Mouse (Mus musculus) liver, embryonic 12.5 days (tissue): ENCODE measurements around the gene Fdx1l. TPM values are rescaled to one million over a fixed set of nuclear protein-coding genes. Genes with fewer than 3 reads are reported as not detected.

ENCODE experiments used
- ATAC-seq: fragments of 200-750 bp; cut with Nextera tagmentation; 2 replicates; pipeline ENCODE4 v1.8.0; 2017; ENCODE audit warnings: moderate number of reproducible peaks, mild to moderate bottlenecking, moderate library complexity
- H3K27ac ChIP-seq: fragments of 300-500 bp; sonication (generic); 2 replicates; pipeline ENCODE4 v1.5.1; 2016; ENCODE audit warnings: mild to moderate bottlenecking
- H3K27me3 ChIP-seq: fragments of 300-500 bp; sonication (generic); replicated peaks from 2 replicates; pipeline ENCODE4 v1.6.1; 2016; ENCODE audit warnings: mild to moderate bottlenecking, moderate library complexity
- H3K36me3 ChIP-seq: fragments of 300-500 bp; sonication (generic); 2 replicates; pipeline ENCODE4 v1.6.1; 2016; ENCODE audit warnings: mild to moderate bottlenecking, moderate library complexity
- H3K4me1 ChIP-seq: fragments of 300-500 bp; sonication (generic); 2 replicates; pipeline ENCODE4 v1.6.1; 2016
- H3K4me2 ChIP-seq: fragments of 300-500 bp; sonication (generic); 2 replicates; pipeline ENCODE4 v1.6.1; 2016; ENCODE audit warnings: mild to moderate bottlenecking, moderate library complexity
- H3K4me3 ChIP-seq: fragments of 300-500 bp; sonication (generic); 2 replicates; pipeline ENCODE4 v1.5.1; 2016; ENCODE audit warnings: mild to moderate bottlenecking, moderate library complexity
- H3K9ac ChIP-seq: fragments of 300-500 bp; sonication (generic); 2 replicates; pipeline ENCODE4 v1.6.1; 2016; ENCODE audit warnings: mild to moderate bottlenecking, moderate library complexity
- H3K9me3 ChIP-seq: fragments of 300-500 bp; sonication (generic); replicated peaks from 2 replicates; pipeline ENCODE4 v1.6.1; 2016; ENCODE audit warnings: mild to moderate bottlenecking, moderate library complexity
- WGBS: fragments of 180-500 bp; shearing (Covaris S2); methylation state at CpG from one replicate; pipeline ENCODE4 v1.1.7; 2016; ENCODE audit not compliant: insufficient replicate concordance; 5-methylcytosine and 5-hydroxymethylcytosine counted together
- polyA plus RNA-seq: library from polyadenylated mRNA; unstranded; fragments of >200 nt; fragmentation: Nextera tagmentation; extraction: Ambion mirVana; gene quantifications from 2 replicates; pipeline ENCODE4 v1.2.1, GENCODE M21; 2016

Fdx1l gene
- polyA plus RNA-seq, 1 experiment from 2014 or later, result 49.6 TPM

DNA sequence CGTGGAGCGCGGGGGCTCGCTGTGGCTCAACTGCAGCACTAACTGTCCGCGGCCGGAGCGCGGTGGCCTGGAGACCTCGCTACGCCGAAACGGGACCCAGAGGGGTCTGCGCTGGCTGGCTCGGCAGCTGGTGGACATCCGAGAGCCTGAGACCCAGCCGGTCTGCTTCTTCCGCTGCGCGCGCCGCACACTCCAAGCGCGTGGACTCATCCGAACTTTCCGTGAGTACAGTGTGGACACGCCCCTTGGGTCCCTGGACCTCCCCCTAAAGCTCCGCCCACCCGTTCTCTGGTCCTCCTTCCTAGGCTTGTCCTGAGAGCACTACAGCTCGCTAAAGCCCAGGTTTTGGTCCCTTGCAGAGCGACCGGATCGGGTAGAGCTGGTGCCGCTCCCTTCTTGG is 40.3 kb downstream of the Fdx1l start:
- ATAC-seq, result peak; percentile 51
- H3K4me2 ChIP-seq, result peak overlapping the region; percentile 99
- peaks cover under 1% of the 10 kb centered on the region; the same call in 1 of the 2 replicates for H3K36me3 ChIP-seq
- no peaks in the 10 kb centered on the region for H3K9me3 ChIP-seq
- H3K27ac ChIP-seq, result no peak overlapping the region
- under 1% methylated on average over 34 of the region's 34 CpGs for WGBS
- H3K4me3 ChIP-seq, result peak overlapping the region; percentile 74
- peaks cover 89% of the 10 kb centered on the region for H3K4me1 ChIP-seq
- H3K27me3 ChIP-seq, result peaks cover 66% of the 10 kb centered on the region
- peak overlapping the region; percentile 70 for H3K9ac ChIP-seq

DNA sequence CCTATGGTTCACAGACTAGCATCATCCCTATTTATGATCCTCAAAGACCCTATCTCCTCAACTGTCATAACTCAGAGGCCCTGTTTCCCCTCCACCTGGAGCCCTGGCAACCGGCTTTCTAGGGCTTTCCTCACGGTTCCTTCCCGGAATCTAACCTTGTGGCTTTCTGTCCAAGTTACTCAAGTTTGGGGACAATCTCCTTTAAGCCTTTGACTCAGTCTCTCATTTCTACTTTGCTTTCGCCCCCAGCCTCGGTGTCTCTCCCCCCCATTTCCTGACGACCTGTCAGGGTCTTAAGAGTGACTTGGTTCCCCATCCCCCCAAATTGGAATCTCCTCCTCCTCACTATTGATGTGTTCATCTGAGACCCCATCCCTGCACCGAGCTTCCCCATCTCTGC is 40.9 kb downstream of the Fdx1l start:
- peak overlapping the region; percentile 70 for H3K9ac ChIP-seq
- peaks cover 90% of the 10 kb centered on the region for H3K4me1 ChIP-seq
- H3K27me3 ChIP-seq, result peaks cover 60% of the 10 kb centered on the region
- H3K4me3 ChIP-seq, result peak overlapping the region; percentile 74
- H3K36me3 ChIP-seq, result peaks cover 7% of the 10 kb centered on the region; the same call in 1 of the 2 replicates
- ATAC-seq, result no peak
- H3K9me3 ChIP-seq, result no peaks in the 10 kb centered on the region
- H3K27ac ChIP-seq, result no peak overlapping the region
- 3% methylated on average over 7 of the region's 7 CpGs for WGBS
- peak overlapping the region; percentile 99 for H3K4me2 ChIP-seq

DNA sequence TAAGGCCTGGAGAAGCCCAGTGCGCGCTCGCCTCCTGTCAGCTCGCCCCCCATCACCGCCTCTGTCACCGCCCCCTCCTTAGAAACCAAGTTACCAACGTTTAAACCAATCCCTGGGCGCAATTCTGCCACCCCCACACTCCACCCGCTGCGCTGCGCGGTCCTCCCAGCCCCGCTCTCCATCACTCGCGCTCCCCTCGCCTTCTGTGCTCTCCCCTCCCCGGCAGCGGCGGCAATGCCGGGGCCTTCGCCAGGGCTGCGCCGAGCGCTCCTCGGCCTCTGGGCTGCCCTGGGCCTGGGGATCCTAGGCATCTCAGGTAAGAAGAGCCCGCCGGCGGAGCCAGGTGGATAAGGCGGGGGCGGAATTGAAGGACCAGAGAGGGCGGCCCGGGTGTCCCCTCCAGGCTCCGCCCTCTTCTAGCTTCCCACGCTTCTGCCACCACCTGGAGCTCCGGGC is 41.5 kb downstream of the Fdx1l start, which contains the start of gene Icam5:
Gene Icam5 (plus strand): TSS at position 178 of the 456 bp plus-strand sequence.
- whole genome bisulfite sequencing, result under 1% methylated on average over 35 of the region's 35 CpGs
- no peak for ATAC-seq
- Histone ChIP-seq H3K27ac (peak within 1 kb of the TSS; percentile 99), H3K9ac (peak within 1 kb of the TSS; percentile 70), H3K4me3 (peak within 1 kb of the TSS; percentile 74), H3K36me3 (peaks cover 12% of the 10 kb centered on the region), H3K27me3 (peaks cover 54% of the 10 kb centered on the region), H3K4me2 (peak within 1 kb of the TSS; percentile 99), H3K4me1 (peaks cover 90% of the 10 kb centered on the region), H3K9me3 (no peaks in the 10 kb centered on the region)

DNA sequence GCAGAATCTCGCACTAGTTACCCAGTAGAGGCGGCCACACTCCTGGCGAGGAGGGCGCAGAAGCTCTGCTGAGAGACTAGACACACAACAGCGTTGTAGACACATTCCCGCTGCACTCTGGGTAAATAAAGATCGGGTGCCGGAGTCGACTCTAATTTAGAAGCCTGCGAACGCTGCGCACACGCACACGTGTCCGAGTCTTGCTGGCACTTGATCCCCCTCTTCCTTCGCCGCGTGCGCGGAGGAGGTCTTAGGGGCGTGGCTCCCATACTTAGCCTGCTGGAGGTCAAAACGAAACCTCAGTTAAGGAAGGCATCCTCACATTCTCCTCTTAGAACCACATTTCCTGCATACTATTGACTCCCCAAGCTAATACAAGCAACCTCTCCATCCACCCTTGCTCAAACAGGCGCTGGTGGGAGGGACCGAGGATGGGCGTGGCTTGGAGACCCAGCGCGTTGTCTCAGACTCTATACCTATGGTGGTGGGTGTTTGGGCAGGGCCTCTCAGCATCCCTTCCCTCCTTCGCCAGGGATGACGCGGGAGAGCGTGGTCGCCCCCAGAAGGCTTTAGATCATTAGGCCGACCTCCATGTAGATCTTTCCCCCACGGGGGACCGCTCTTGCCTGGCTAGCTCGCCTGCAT is 42.0 kb downstream of the Fdx1l start:
- ATAC-seq, result no peak
- Histone ChIP-seq H3K4me3 (peak overlapping the region; percentile 74), H3K9me3 (no peaks in the 10 kb centered on the region), H3K4me2 (peak overlapping the region; percentile 99), H3K9ac (peak overlapping the region; percentile 70), H3K36me3 (peaks cover 15% of the 10 kb centered on the region), H3K4me1 (peaks cover 90% of the 10 kb centered on the region), H3K27me3 (peaks cover 49% of the 10 kb centered on the region), H3K27ac (peak overlapping the region; percentile 99)
- under 1% methylated on average over 36 of the region's 36 CpGs for WGBS

DNA sequence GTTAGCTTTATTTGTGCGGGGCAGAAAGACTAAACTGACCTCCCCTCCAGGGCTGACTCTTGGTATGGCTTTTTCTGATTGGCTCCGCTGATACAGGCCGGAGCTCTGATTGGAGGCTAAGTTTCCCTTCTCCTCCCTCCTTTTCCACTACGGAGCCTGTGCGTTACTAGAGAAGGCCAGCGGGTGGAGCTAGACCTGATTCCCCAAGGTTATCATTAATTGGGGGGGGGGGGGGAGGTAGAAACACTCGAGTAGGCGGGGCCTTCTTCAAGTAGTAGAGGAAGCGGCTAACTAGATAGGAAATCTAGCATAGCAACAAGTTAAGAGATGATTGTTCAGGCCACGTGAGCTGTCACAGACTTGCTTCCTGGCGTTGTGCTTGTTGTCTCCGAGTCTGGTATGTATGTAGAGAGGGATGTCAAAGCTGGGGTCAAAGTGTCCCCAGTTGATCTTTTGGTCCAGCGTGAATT is 42.6 kb downstream of the Fdx1l start:
- peaks cover 18% of the 10 kb centered on the region for H3K36me3 ChIP-seq
- peaks cover 43% of the 10 kb centered on the region for H3K27me3 ChIP-seq
- peak overlapping the region; percentile 99 for H3K27ac ChIP-seq
- H3K4me2 ChIP-seq, result peak overlapping the region; percentile 99
- peaks cover 90% of the 10 kb centered on the region for H3K4me1 ChIP-seq
- under 1% methylated on average over 13 of the region's 13 CpGs for WGBS
- H3K9me3 ChIP-seq, result no peaks in the 10 kb centered on the region
- peak overlapping the region; percentile 74 for H3K4me3 ChIP-seq
- H3K9ac ChIP-seq, result peak overlapping the region; percentile 86
- peak; percentile 66 for ATAC-seq

DNA sequence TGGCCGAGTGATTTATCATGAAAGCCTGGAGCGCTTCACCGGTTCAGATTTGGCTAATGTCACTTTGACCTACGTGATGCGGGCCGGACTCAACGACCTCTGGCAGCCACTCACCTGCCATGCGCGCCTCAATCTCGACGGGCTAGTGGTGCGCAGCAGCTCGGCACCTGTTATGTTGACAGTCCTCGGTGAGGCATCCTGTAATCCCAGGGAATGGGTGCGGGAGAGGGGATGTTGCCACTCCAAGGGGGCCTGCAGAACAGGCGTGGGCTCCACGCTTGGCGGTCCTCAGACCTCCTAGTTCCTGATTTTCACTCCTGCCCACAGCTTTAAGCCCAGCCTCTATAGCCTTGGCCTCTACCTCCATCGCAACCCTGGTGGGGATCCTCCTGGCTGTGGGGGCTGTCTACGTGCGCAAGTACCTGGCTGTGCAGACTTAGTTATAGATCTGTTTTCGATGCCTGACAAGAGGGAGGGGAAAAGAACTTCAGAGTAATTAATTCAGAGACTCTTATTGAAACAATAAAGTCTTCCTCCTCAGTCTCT is 43.3 kb downstream of the Fdx1l start:
- no peak for ATAC-seq
- Histone ChIP-seq H3K27ac (peak overlapping the region; percentile 99), H3K9ac (peak overlapping the region; percentile 86), H3K4me3 (peak overlapping the region; percentile 74), H3K4me2 (peak overlapping the region; percentile 99), H3K4me1 (peaks cover 88% of the 10 kb centered on the region), H3K27me3 (peaks cover 40% of the 10 kb centered on the region), H3K36me3 (peaks cover 25% of the 10 kb centered on the region), H3K9me3 (no peaks in the 10 kb centered on the region)
- WGBS, result 12% methylated on average over 22 of the region's 22 CpGs

DNA sequence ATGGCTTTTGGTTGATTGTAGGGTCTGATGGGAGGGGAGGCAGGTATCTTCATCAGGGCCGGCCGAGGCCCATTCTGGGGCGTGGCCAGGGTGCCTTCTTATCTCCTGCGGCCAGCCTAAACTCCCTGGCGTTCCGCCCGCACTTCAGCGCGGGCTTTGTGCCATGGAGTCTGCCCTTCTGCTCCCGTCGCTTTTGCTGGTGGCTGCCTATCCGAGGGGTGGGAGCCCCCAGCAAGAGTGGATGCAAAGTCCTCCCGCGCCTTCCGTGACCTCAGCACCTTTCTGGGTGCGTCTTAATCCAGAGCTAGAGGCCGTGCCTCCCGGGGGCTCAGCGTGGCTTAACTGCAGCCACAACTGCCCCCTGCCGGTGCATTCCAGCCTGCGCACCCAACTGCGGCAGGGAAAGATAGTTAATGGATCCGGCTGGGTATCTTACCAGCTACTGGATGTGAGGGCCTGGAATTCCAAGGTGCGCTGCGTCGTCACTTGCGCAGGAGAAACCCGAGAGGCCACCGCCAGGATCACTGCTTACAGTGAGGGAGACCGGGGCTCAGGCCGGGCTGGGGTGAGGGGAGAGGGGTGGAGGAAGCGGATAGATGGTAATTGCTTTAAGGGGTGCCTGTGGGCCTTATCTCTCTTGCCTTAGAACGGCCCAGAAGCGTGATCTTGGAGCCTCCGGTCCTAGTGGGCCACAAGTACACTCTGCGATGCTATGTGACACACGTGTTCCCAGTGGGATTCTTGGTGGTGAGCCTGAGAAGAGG is 43.9 kb downstream of the Fdx1l start, which contains the start of gene Icam4:
Gene Icam4 (plus strand): TSS at position 83 of the 764 bp plus-strand sequence.
- under 1% methylated on average over 37 of the region's 37 CpGs for WGBS
- Histone ChIP-seq H3K36me3 (peaks cover 25% of the 10 kb centered on the region), H3K4me3 (peak within 1 kb of the TSS; percentile 74), H3K4me1 (peaks cover 82% of the 10 kb centered on the region), H3K27me3 (peaks cover 33% of the 10 kb centered on the region), H3K9ac (peak within 1 kb of the TSS; percentile 86), H3K27ac (peak within 1 kb of the TSS; percentile 99), H3K9me3 (no peaks in the 10 kb centered on the region), H3K4me2 (peak within 1 kb of the TSS; percentile 99)
- ATAC-seq, result peak; percentile 83

DNA sequence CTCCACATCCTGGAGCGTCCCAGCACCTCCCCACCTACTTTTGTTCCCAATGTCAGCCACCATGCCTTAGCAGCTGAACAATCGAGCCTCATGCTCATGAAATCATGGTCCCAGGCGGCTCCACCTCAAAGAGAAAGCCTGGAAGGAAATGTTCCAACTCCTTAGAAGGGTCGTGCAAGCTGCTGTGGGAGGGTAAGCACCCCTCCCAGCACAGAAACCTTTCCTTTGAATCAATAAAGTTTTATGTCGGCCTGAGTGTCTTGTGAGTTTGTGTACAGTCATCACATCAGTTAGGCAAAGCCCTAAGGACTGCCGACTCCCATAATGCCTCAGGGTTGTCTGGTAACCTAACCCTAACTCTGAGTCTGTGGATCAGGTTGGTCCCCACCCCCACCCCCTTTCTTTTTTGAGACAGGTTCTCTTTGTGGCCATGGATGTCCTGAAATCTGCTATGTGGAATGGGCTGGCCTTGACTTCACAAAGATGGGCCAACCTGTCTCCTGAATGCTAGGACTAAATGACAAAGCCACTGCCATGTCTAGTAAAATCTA is 44.8 kb downstream of the Fdx1l start:
- peaks cover 25% of the 10 kb centered on the region for H3K27me3 ChIP-seq
- no peak for ATAC-seq
- H3K9me3 ChIP-seq, result no peaks in the 10 kb centered on the region
- H3K4me3 ChIP-seq, result peak overlapping the region; percentile 74
- H3K36me3 ChIP-seq, result peaks cover 25% of the 10 kb centered on the region
- H3K9ac ChIP-seq, result peak overlapping the region; percentile 86
- 50% methylated on average over 6 of the region's 6 CpGs for WGBS
- peak overlapping the region; percentile 99 for H3K4me2 ChIP-seq
- peak overlapping the region; percentile 99 for H3K27ac ChIP-seq
- peaks cover 76% of the 10 kb centered on the region for H3K4me1 ChIP-seq

DNA sequence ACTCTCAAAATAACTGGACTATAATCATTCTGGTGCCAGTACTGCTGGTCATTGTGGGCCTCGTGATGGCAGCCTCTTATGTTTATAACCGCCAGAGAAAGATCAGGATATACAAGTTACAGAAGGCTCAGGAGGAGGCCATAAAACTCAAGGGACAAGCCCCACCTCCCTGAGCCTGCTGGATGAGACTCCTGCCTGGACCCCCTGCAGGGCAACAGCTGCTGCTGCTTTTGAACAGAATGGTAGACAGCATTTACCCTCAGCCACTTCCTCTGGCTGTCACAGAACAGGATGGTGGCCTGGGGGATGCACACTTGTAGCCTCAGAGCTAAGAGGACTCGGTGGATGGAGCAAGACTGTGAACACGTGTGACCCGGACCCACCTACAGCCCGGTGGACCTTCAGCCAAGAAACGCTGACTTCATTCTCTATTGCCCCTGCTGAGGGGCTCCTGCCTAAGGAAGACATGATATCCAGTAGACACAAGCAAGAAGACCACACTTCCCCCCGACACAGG is 45.6 kb downstream of the Fdx1l start:
- Histone ChIP-seq H3K4me3 (no peak overlapping the region), H3K4me2 (no peak overlapping the region; the same call in 1 of the 2 replicates), H3K27ac (peak overlapping the region; percentile 99), H3K27me3 (peaks cover 17% of the 10 kb centered on the region), H3K4me1 (peaks cover 68% of the 10 kb centered on the region), H3K9me3 (no peaks in the 10 kb centered on the region), H3K36me3 (peaks cover 25% of the 10 kb centered on the region), H3K9ac (peak overlapping the region; percentile 86; the same call in 1 of the 2 replicates)
- ATAC-seq, result no peak
- WGBS, result 67% methylated on average over 8 of the region's 8 CpGs

DNA sequence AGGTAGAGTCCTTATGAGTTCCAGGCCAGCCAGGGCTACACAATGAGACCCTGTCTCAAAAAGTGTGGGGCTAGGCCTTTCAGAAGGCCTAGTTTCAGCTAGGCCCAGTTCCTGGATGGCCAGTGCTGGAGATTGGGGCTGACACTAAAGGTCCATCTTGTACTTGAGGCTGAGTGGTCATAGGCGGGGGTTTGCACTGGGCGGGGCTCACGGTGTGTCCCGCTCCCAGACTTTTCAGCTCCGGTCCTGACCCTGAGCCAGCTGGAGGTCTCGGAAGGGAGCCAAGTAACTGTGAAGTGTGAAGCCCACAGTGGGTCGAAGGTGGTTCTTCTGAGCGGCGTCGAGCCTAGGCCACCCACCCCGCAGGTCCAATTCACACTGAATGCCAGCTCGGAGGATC is 46.6 kb downstream of the Fdx1l start:
- H3K9ac ChIP-seq, result no peak overlapping the region

DNA sequence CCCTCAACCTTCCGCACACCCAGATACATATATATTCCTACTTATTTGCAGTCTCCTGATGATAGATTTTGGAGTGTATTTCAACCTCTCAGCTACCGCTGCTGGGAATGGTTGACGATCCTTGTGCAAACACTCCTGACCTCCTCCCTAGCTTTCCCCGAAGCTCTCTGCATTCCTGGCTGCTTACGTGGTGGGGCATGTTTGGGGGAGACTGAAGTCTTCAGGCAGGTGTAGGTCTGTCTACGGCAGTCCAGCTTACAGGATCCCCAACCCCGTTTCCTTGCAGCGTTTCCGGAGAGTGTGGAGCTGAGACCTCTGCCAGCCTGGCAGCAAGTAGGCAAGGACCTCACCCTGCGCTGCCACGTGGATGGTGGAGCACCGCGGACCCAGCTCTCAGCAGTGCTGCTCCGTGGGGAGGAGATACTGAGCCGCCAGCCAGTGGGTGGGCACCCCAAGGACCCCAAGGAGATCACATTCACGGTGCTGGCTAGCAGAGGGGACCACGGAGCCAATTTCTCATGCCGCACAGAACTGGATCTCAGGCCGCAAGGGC is 48.1 kb downstream of the Fdx1l start:
- no peak for ATAC-seq

More for the DNA sequence above, 46.6 kb downstream of the Fdx1l start:
- Histone ChIP-seq H3K9me3 (no peaks in the 10 kb centered on the region), H3K36me3 (peaks cover 25% of the 10 kb centered on the region), H3K27me3 (peaks cover 7% of the 10 kb centered on the region), H3K27ac (peak overlapping the region; percentile 99), H3K4me2 (no peak overlapping the region), H3K4me1 (peaks cover 58% of the 10 kb centered on the region), H3K4me3 (no peak overlapping the region)
- 82% methylated on average over 12 of the region's 12 CpGs for WGBS
- no peak for ATAC-seq

More for the DNA sequence above, 48.1 kb downstream of the Fdx1l start:
- no peaks in the 10 kb centered on the region for H3K9me3 ChIP-seq
- H3K4me1 ChIP-seq, result peaks cover 47% of the 10 kb centered on the region
- no peak overlapping the region for H3K9ac ChIP-seq
- H3K27ac ChIP-seq, result peak overlapping the region; percentile 45; the same call in 1 of the 2 replicates
- H3K36me3 ChIP-seq, result peaks cover 25% of the 10 kb centered on the region
- no peak overlapping the region for H3K4me3 ChIP-seq
- WGBS, result 79% methylated on average over 19 of the region's 19 CpGs
- H3K27me3 ChIP-seq, result 0 out of 2 replicates have a peak, but pooled peaks cover 3% of the 10 kb centered on the region
- no peak overlapping the region for H3K4me2 ChIP-seq
